Mouse (Mus musculus): ENCODE data around the gene Bglap.
"Not testable (repeated sequence)": the region's sequence is repeated elsewhere in the genome, so short reads cannot be mapped to it uniquely, and the experiment has no call there.

The Bglap gene

DNA sequence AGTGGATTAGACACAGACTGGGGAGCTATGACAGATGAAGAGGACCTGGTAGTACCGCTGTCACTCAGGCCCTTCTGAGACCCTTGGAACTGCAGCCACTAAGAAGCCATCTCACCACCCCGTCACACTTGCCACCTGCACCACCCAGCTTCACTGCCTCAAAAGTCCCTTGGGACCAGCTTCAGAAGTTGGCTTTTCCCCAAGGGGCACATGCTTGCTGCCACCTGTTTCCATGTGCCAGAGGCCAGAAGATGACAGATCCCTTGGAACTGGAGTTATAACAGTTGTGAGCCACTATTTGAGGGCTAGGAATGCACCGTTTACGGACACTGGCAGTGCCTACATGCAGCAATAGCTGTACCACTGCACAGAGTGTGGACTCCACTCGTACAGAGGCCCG is 11.0 kb upstream of the Bglap start:
- no peak for DNase-seq (ENCODE audit: extremely low read depth, insufficient read length, low spot score)

DNA sequence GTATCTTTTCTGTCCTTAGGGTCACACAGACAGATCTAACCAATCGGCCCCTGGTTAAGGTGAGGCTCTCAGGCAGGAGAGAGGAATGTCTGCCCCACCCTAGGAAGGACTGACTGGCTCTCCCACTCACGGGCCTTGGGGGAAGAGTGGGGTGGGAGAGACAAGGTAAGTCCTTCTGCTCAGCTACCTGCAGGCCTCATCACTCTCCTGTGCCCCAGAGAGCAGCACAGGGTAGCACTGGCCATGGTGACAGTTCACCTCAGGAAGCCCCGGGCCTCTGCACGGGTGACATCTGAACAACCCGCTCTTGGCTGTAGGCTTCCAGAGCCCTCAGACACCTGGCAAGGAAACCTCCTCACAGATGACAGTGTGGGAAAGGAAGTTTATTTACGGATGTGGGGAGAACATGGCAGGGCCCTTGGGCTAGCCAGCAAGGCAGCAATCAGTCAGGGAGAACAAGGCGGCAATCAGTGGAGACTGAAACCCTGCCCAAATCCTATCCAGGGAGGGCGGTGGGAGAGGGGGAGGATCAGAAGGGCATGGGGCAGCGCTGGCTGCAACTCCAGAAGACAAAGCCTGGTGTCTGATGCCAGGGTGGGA is 9.6 kb upstream of the Bglap start:
- no peak for DNase-seq (ENCODE audit: extremely low read depth, insufficient read length, low spot score)

GRCm38 (mm10) chr3:88382383-88382782 is 1.9 kb downstream of the Bglap start:
- DNase-seq (ENCODE audit: extremely low read depth, insufficient read length, low spot score): not testable (repeated sequence)

- not testable (repeated sequence) for DNase-seq (ENCODE audit: extremely low read depth, insufficient read length, low spot score)
Observed at GRCm38 (mm10) chr3:88381389-88382315, 2.6 kb downstream of the Bglap start.

GRCm38 (mm10) chr3:88378599-88378998 is 5.7 kb downstream of the Bglap start, which contains the start of gene Bglap2:
Gene Bglap2 (minus strand): TSS chr3:88378699.
- not testable (repeated sequence) for DNase-seq (ENCODE audit: extremely low read depth, insufficient read length, low spot score)

DNA sequence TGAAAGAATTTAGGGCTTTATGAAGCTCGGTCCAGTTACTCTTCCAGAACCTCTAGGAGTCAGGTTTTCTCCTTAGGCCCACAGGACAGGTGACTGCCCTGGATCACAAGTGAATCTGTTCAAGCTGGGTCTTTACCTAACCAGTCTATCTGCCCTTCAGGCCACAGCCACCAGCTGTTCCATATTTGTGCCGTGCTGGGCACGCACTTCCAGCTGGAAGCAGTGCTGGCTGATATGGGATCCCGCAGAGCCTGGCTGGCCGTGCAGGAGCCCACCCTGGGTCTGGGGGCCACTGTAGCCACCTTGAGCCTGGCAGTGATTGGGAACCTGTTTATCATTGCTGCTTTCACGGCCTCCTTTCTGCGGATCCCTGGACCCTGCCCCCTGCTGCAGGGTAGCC is 7.6 kb downstream of the Bglap start:
- DNase-seq (ENCODE audit: extremely low read depth, insufficient read length, low spot score): not testable (repeated sequence)

GRCm38 (mm10) chr3:88375750-88376626 is 8.3 kb downstream of the Bglap start:
- DNase-seq (ENCODE audit: extremely low read depth, insufficient read length, low spot score): peak; percentile 40

DNA sequence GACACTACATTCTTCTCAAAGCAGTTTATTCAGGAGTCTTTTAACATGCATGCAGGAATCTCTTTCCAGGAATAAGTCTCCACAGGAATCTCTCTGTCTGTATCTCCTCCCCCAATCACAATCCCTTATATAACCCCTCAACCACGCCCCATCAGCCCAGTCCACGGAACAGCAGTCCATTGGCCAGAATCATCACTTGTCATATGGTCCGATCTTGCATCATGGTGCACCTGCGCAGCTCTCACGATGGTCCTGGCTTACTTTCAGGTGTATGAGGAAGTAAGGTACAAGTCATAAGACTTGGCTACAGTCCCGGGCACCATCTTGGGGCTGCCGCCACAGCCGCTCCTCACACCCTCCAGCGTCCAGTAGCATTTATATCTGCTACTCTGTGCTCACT is 11.6 kb downstream of the Bglap start, which contains the start of gene Bglap3:
TSS of gene Bglap3 (minus strand) at position 101 of the 400 bp plus-strand sequence.
- DNase-seq (ENCODE audit: extremely low read depth, insufficient read length, low spot score): not testable (repeated sequence)

DNA sequence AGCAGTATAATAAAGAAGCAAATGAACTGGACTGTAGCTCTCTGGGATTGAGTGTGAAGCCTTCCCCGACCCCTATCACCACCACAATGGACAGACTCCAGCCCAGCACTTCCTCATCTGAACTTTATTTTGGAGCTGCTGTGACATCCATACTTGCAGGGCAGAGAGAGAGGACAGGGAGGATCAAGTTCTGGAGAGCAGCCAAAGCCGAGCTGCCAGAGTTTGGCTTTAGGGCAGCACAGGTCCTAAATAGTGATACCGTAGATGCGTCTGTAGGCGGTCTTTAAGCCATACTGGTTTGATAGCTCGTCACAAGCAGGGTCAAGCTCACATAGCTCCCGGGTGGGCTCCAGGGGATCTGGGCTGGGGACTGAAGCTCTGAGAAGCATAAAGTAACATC is 15.8 kb downstream of the Bglap start:
- not testable (repeated sequence) for DNase-seq (ENCODE audit: extremely low read depth, insufficient read length, low spot score)

DNA sequence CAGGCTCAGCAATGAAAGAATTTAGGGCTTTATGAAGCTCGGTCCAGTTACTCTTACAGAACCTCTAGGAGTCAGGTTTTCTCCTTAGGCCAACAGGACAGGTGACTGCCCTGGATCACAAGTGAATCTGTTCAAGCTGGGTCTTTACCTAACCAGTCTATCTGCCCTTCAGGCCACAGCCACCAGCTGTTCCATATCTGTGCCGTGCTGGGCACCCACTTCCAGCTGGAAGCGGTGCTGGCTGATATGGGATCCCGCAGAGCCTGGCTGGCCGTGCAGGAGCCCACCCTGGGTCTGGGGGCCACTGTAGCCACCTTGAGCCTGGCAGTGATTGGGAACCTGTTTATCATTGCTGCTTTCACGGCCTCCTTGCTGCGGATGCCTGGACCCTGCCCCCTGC is 16.7 kb downstream of the Bglap start:
- DNase-seq (ENCODE audit: extremely low read depth, insufficient read length, low spot score): not testable (repeated sequence)

DNA sequence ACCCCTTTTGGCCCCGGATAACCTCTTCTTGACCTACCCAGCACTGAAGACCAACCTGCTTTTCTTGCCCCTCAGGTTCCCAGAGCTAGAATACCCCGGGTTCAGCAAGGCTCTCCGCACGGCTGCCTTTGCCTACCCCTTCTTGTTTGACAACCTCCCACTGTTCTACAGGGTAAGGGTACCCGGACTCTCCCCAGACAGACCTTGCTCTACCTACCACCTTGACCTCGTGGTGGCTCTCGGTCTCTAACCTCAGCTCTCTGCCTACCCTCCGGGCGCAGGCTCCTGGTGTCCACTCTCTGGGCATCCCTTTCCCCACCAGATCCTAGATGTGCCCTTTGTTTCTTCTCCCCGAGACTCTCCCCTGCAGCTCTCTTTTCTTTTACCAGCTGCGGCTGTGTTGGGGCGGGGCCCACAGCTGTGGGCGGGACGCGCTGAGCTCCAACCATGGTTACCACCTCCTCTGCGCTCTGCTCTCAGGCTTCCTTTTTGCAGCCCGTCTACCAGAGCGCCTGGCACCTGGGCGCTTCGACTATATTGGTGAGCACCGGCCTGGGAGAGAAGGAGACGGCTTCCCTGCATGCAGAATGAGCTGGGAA is 17.3 kb downstream of the Bglap start:
- DNase-seq (ENCODE audit: extremely low read depth, insufficient read length, low spot score): not testable (repeated sequence)

GRCm38 (mm10) chr3:88365705-88366361 is 18.4 kb downstream of the Bglap start:
- DNase-seq (ENCODE audit: extremely low read depth, insufficient read length, low spot score): no peak

DNA sequence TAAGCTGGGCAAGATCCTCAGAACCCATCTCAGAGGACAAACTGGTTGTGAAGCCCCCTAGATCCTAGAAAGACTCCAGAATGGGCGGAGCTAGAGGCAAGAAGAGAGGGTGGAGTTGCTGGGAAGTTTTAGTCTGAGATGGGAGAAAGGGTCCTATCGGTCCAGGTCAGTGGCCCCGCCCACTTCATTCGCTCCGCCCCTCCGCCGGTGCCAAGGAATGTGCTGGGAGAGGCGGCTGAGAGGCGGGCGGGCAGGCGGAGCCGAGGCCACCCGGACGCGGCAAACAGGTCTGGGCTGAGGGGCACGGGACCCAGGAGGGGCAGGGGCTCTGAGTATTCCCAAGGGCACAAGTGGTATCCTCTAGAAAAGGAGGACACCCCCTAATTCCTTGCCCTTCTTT is 19.9 kb downstream of the Bglap start, which contains the start of gene Paqr6:
TSS of gene Paqr6 (plus strand) at position 248 of the 400 bp plus-strand sequence.
- no peak for DNase-seq (ENCODE audit: extremely low read depth, insufficient read length, low spot score)

DNA sequence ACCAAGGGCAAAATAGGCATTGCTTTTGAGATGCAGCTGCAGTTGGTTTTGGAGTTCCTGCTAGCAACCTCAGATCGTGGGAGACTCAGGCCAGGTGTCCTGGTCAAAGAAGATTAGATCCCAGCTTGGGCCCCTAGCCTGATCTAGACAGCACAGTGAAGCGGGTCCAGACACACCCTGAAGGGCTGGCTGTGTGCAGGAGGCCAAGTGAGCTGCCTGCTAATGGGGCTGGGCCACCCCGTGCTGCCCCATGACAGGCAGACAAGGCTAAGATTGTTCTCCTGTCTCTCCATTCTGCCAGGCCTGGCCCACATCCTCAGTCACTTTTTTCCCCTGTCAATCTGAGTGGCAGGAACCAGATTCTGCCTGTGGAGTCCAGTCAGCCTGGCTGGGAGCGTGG is 20.6 kb downstream of the Bglap start:
- DNase-seq (ENCODE audit: extremely low read depth, insufficient read length, low spot score): no peak

- no peak for DNase-seq (ENCODE audit: extremely low read depth, insufficient read length, low spot score)
Observed at GRCm38 (mm10) chr3:88361612-88362313, 22.5 kb downstream of the Bglap start.

- DNase-seq (ENCODE audit: extremely low read depth, insufficient read length, low spot score): no peak
Observed at GRCm38 (mm10) chr3:88361096-88361495, 23.2 kb downstream of the Bglap start.

DNA sequence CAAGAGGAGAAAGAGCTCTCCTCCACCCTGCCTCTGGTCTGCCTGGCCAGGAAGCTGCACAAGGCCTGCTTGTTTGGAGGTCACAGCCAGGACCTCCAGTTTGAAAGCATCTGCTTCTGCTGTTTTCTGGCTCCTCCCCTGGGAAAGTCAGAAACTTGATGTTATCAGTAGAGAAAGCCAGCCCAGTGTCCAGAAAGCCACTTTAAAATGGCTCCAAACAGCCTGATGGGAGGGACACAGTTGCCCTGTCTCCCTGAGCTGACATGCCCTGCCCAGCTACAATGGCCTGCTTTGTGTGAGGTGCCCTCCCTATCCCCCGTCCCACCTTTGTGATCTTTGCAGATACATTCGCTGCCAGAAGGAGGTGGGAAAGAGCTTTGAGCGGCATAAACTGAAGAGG is 24.3 kb downstream of the Bglap start:
- no peak for DNase-seq (ENCODE audit: extremely low read depth, insufficient read length, low spot score)

DNA sequence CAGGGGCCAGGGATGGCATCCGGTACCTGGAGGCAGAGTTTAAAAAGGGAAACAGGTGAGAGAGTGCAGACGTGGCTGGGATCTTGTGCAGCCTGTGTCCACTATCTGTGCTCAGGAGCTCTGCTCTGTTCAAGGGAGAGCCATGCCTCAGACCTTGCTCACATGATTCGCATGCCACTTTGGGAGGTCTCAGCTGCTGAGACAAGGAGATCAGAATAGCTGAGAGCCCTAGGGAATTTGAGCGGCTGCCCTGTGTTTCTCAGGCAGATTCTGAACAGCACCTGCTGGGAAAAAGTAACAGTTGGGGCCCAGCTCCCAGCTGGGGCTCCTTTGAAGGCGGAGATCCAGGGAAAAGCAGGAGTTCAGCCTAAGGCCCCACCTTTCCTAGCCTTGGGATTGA is 24.7 kb downstream of the Bglap start:
- no peak for DNase-seq (ENCODE audit: extremely low read depth, insufficient read length, low spot score)

All from 3134 (cell line).